Mouse (Mus musculus): Measurements from ENCODE around the gene Med1. TPM values are rescaled to one million over a fixed set of nuclear protein-coding genes. Genes with fewer than 3 reads are reported as not detected.

The Med1 gene
- polyA plus RNA-seq, 1 experiment from 2014 or later = 49.2 TPM

- Histone ChIP-seq H3K27ac (ENCODE audit: low read length) (no peak overlapping the region), H3K36me3 (ENCODE audit: control insufficient read depth, insufficient read depth) (peaks cover 2% of the 10 kb centered on the region), H3K4me2 (ENCODE audit: low read depth, low read length) (no peak overlapping the region), H3K27me3 (ENCODE audit: control insufficient read depth, insufficient read depth, low read length) (no peaks in the 10 kb centered on the region), H3K4me3 (ENCODE audit: low read length) (no peak overlapping the region), H3K9ac (ENCODE audit: low read length) (no peak overlapping the region), H3K9me3 (replicated peaks; ENCODE audit: control insufficient read depth, low read length) (no peaks in the 10 kb centered on the region), H3K4me1 (ENCODE audit: control insufficient read depth, insufficient read depth, low read length) (peaks cover 2% of the 10 kb centered on the region; the same call in 1 of the 2 replicates)
- 72% methylated on average over 5 of the region's 5 CpGs for WGBS
- ATAC-seq (replicated peaks; ENCODE audit: extremely low read depth, insufficient read depth, low FRiP score) = no peak
These were observed 69.7 kb downstream of the Med1 start for GRCm38 (mm10) chr11:98123424-98123823.

GRCm38 (mm10) chr11:98114363-98114762 lies 78.7 kb downstream of the Med1 start:
- ATAC-seq (replicated peaks; ENCODE audit: extremely low read depth, insufficient read depth, low FRiP score) = no peak
- WGBS = 75% methylated on average over 1 of the region's 1 CpGs
- H3K9ac ChIP-seq (ENCODE audit: low read length) = no peak overlapping the region
- peak overlapping the region; percentile 41 for H3K27ac ChIP-seq (ENCODE audit: low read length)
- H3K27me3 ChIP-seq (ENCODE audit: control insufficient read depth, insufficient read depth, low read length) = no peaks in the 10 kb centered on the region
- no peak overlapping the region for H3K4me2 ChIP-seq (ENCODE audit: low read depth, low read length)
- peaks cover 24% of the 10 kb centered on the region for H3K36me3 ChIP-seq (ENCODE audit: control insufficient read depth, insufficient read depth)
- no peaks in the 10 kb centered on the region for H3K9me3 ChIP-seq (replicated peaks; ENCODE audit: control insufficient read depth, low read length)
- H3K4me3 ChIP-seq (ENCODE audit: low read length) = no peak overlapping the region
- H3K4me1 ChIP-seq (ENCODE audit: control insufficient read depth, insufficient read depth, low read length) = peaks cover 5% of the 10 kb centered on the region; the same call in 1 of the 2 replicates

- no peaks in the 10 kb centered on the region for H3K27me3 ChIP-seq (ENCODE audit: control insufficient read depth, insufficient read depth, low read length)
- no peak for ATAC-seq (replicated peaks; ENCODE audit: extremely low read depth, insufficient read depth, low FRiP score)
- H3K4me1 ChIP-seq (ENCODE audit: control insufficient read depth, insufficient read depth, low read length) = peaks cover 5% of the 10 kb centered on the region; the same call in 1 of the 2 replicates
- 57% methylated on average over 4 of the region's 4 CpGs for WGBS
- no peak overlapping the region for H3K4me3 ChIP-seq (ENCODE audit: low read length)
- H3K9me3 ChIP-seq (replicated peaks; ENCODE audit: control insufficient read depth, low read length) = no peaks in the 10 kb centered on the region
- H3K9ac ChIP-seq (ENCODE audit: low read length) = no peak overlapping the region
- H3K27ac ChIP-seq (ENCODE audit: low read length) = no peak overlapping the region
- H3K36me3 ChIP-seq (ENCODE audit: control insufficient read depth, insufficient read depth) = peaks cover 29% of the 10 kb centered on the region
- H3K4me2 ChIP-seq (ENCODE audit: low read depth, low read length) = no peak overlapping the region
These were observed 79.6 kb downstream of the Med1 start for GRCm38 (mm10) chr11:98113504-98113903.

- WGBS = 80% methylated on average over 5 of the region's 5 CpGs
- Histone ChIP-seq H3K9me3 (replicated peaks; ENCODE audit: control insufficient read depth, low read length) (no peaks in the 10 kb centered on the region), H3K27ac (ENCODE audit: low read length) (no peak overlapping the region), H3K4me3 (ENCODE audit: low read length) (no peak overlapping the region), H3K4me1 (ENCODE audit: control insufficient read depth, insufficient read depth, low read length) (peaks cover 5% of the 10 kb centered on the region; the same call in 1 of the 2 replicates), H3K9ac (ENCODE audit: low read length) (no peak overlapping the region), H3K27me3 (ENCODE audit: control insufficient read depth, insufficient read depth, low read length) (no peaks in the 10 kb centered on the region), H3K4me2 (ENCODE audit: low read depth, low read length) (no peak overlapping the region), H3K36me3 (ENCODE audit: control insufficient read depth, insufficient read depth) (peaks cover 36% of the 10 kb centered on the region)
- ATAC-seq (replicated peaks; ENCODE audit: extremely low read depth, insufficient read depth, low FRiP score) = no peak
These were observed 83.4 kb downstream of the Med1 start for GRCm38 (mm10) chr11:98109706-98110105.

Small RNAs within 50 kb of the gene (microRNA-seq; reads per million reads assigned to microRNA genes)
- gene Gm27399 = not detected

Other genes starting within 250 kb of the Med1 start
- gene Plxdc1, start 206.8 kb downstream of the Med1 start, polyA plus RNA-seq (2015; fragmentation: Nextera tagmentation; extraction: Ambion mirVana) = 1.8 and 2.6 TPM in 2 replicates
- 7.7 and 13.2 TPM in 2 replicates for gene Arl5c, start 197.1 kb downstream of the Med1 start, polyA plus RNA-seq (2015; fragmentation: Nextera tagmentation; extraction: Ambion mirVana)
- 6.3 and 6.7 TPM in 2 replicates for gene Cacnb1, start 170.3 kb downstream of the Med1 start, polyA plus RNA-seq (2015; fragmentation: Nextera tagmentation; extraction: Ambion mirVana)
- 596 and 670 TPM in 2 replicates for gene Rpl19, start 166.6 kb downstream of the Med1 start, polyA plus RNA-seq (2015; fragmentation: Nextera tagmentation; extraction: Ambion mirVana)
- gene Stac2, start 139.8 kb downstream of the Med1 start, polyA plus RNA-seq (2015; fragmentation: Nextera tagmentation; extraction: Ambion mirVana) = 0.62 and 0.75 TPM in 2 replicates
- gene Fbxl20, start 42.9 kb downstream of the Med1 start, polyA plus RNA-seq (2015; fragmentation: Nextera tagmentation; extraction: Ambion mirVana) = 14.9 and 15.9 TPM in 2 replicates
- 6.2 and 6.4 TPM in 2 replicates for gene Cdk12, start 9.8 kb upstream of the Med1 start, polyA plus RNA-seq (2015; fragmentation: Nextera tagmentation; extraction: Ambion mirVana)
- not detected in 2 replicates for gene Neurod2, start 136.4 kb upstream of the Med1 start, polyA plus RNA-seq (2015; fragmentation: Nextera tagmentation; extraction: Ambion mirVana)
- 74.0 and 75.8 TPM in 2 replicates for gene Ppp1r1b, start 155.1 kb upstream of the Med1 start, polyA plus RNA-seq (2015; fragmentation: Nextera tagmentation; extraction: Ambion mirVana)
- gene Stard3, start 165.1 kb upstream of the Med1 start, polyA plus RNA-seq (2015; fragmentation: Nextera tagmentation; extraction: Ambion mirVana) = 43.0 and 43.2 TPM in 2 replicates
- 175 TPM in 2 replicates for gene Tcap, start 190.5 kb upstream of the Med1 start, polyA plus RNA-seq (2015; fragmentation: Nextera tagmentation; extraction: Ambion mirVana)
- 0.37 and 0.39 TPM in 2 replicates for gene Pnmt, start 193.2 kb upstream of the Med1 start, polyA plus RNA-seq (2015; fragmentation: Nextera tagmentation; extraction: Ambion mirVana)
- gene Pgap3, start 207.2 kb upstream of the Med1 start, polyA plus RNA-seq (2015; fragmentation: Nextera tagmentation; extraction: Ambion mirVana) = 18.0 and 19.0 TPM in 2 replicates
- gene Erbb2, start 219.2 kb upstream of the Med1 start, polyA plus RNA-seq (2015; fragmentation: Nextera tagmentation; extraction: Ambion mirVana) = 34.1 and 41.9 TPM in 2 replicates
- 100 and 115 TPM in 2 replicates for gene Mien1, start 245.7 kb upstream of the Med1 start, polyA plus RNA-seq (2015; fragmentation: Nextera tagmentation; extraction: Ambion mirVana)

Measured in heart, embryonic 16.5 days (tissue).